Mouse (Mus musculus): ENCODE data around the gene Slc6a5. TPM values are rescaled to one million over a fixed set of nuclear protein-coding genes. Genes with fewer than 3 reads are reported as not detected.

Gene Slc6a5
- polyA plus RNA-seq, 1 experiment from 2014 or later, result not detected

- 44% methylated on average over 9 of the region's 9 CpGs for WGBS
- no peak for ATAC-seq (ENCODE audit: insufficient read depth)
Observed at GRCm38 (mm10) chr7:49902003-49902552, 7.9 kb upstream of the Slc6a5 start.

GRCm38 (mm10) chr7:49907191-49908171 lies 2.5 kb upstream of the Slc6a5 start:
- Histone ChIP-seq H3K9ac (no peak overlapping the region), H3K9me3 (ENCODE audit: low read depth, low read length) (no peaks in the 10 kb centered on the region), H3K36me3 (ENCODE audit: insufficient read depth) (no peaks in the 10 kb centered on the region), H3K4me3 (ENCODE audit: low read depth, low read length) (no peak overlapping the region), H3K4me1 (ENCODE audit: insufficient read depth) (no peaks in the 10 kb centered on the region), H3K4me2 (no peak overlapping the region), H3K27ac (ENCODE audit: low read depth) (no peak overlapping the region), H3K27me3 (ENCODE audit: insufficient read depth, low read length) (peaks cover 82% of the 10 kb centered on the region)
- DNase-seq (peak; percentile 13), ATAC-seq (ENCODE audit: insufficient read depth) (no peak)
- WGBS, result 3% methylated on average over 28 of the region's 28 CpGs
- TF ChIP-seq CTCF (IDR thresholded peaks at IDR 0.05; ENCODE audit: low read depth), result no peak

More at GRCm38 (mm10) chr7:49902003-49902552, 7.9 kb upstream of the Slc6a5 start:
- no peak overlapping the region for H3K4me3 ChIP-seq (ENCODE audit: low read depth, low read length)
- DNase-seq, result no peak
- no peak overlapping the region for H3K9ac ChIP-seq
- no peaks in the 10 kb centered on the region for H3K36me3 ChIP-seq (ENCODE audit: insufficient read depth)
- H3K4me2 ChIP-seq, result no peak overlapping the region
- no peak for TF ChIP-seq CTCF (IDR thresholded peaks at IDR 0.05; ENCODE audit: low read depth)
- no peaks in the 10 kb centered on the region for H3K4me1 ChIP-seq (ENCODE audit: insufficient read depth)
- no peaks in the 10 kb centered on the region for H3K9me3 ChIP-seq (ENCODE audit: low read depth, low read length)
- H3K27ac ChIP-seq (ENCODE audit: low read depth), result no peak overlapping the region
- peaks cover 28% of the 10 kb centered on the region for H3K27me3 ChIP-seq (ENCODE audit: insufficient read depth, low read length)

DNA sequence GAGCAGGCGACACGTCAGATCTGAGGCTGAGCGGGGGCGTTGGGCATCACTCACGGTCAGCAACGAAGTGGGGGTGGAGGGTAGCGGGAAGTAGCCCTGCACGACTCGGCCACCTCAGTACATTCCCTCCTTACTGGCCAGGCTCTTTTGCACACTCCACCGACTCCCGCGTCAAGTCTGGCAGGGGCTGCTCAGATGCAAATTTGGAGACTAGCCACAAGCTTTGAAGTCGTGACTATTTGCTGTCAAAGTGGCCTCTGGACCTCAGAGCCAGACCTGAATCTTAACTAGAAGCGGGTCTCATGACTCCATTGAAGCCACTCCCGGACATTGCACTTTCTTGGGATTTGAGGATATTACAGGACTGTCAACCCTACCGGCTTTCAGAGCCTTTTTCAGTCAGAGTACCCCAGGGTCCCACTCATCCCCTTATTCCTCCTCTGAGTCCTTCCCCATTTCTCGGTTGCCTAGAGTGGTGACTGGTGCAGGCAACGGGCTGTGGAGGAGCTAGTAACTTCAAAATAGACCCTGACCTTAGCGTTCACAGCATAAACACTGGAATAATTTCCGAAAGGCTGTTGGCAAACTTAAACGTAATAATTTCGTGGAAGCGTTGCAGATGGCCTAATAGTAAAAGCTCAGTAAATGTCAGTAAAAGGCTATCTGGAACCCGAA lies 1.6 kb upstream of the Slc6a5 start:
- Histone ChIP-seq H3K4me3 (ENCODE audit: low read depth, low read length) (no peak overlapping the region), H3K4me1 (ENCODE audit: insufficient read depth) (no peaks in the 10 kb centered on the region), H3K4me2 (no peak overlapping the region), H3K9me3 (ENCODE audit: low read depth, low read length) (no peaks in the 10 kb centered on the region), H3K27ac (ENCODE audit: low read depth) (no peak overlapping the region), H3K9ac (no peak overlapping the region), H3K36me3 (ENCODE audit: insufficient read depth) (no peaks in the 10 kb centered on the region), H3K27me3 (ENCODE audit: insufficient read depth, low read length) (peaks cover 91% of the 10 kb centered on the region)
- 1% methylated on average over 24 of the region's 24 CpGs for WGBS
- DNase-seq (no peak), ATAC-seq (ENCODE audit: insufficient read depth) (no peak)
- no peak for TF ChIP-seq CTCF (IDR thresholded peaks at IDR 0.05; ENCODE audit: low read depth)

DNA sequence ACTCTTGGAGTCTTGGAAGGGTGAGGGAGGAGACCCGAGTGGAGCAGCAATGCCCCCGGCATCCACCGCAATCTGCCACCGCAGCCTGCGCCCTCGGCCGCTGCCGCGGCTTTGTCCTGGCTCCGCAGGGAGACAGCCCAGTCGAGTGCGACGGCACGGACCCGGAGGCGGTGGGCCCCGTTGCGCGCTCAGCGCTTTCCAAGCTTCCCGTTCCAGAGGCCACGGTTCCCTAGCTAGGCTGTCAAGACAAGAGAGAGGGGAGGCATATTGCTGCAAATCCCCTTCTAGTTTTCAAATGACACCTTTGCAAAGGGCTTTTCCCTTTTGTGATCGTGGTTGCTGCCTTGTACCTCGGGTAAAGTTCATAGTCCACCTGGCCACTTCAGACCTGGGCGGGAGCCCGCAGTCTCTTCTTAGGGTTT lies 945 bp upstream of the Slc6a5 start:
- Histone ChIP-seq H3K4me3 (ENCODE audit: low read depth, low read length) (no peak overlapping the region), H3K4me1 (ENCODE audit: insufficient read depth) (no peaks in the 10 kb centered on the region), H3K9ac (no peak overlapping the region), H3K27ac (ENCODE audit: low read depth) (no peak overlapping the region), H3K4me2 (no peak overlapping the region), H3K27me3 (ENCODE audit: insufficient read depth, low read length) (peaks cover 98% of the 10 kb centered on the region), H3K9me3 (ENCODE audit: low read depth, low read length) (no peaks in the 10 kb centered on the region), H3K36me3 (ENCODE audit: insufficient read depth) (no peaks in the 10 kb centered on the region)
- ATAC-seq (ENCODE audit: insufficient read depth), result no peak
- no peak for TF ChIP-seq CTCF (IDR thresholded peaks at IDR 0.05; ENCODE audit: low read depth)
- 2% methylated on average over 26 of the region's 26 CpGs for WGBS
- DNase-seq, result no peak

DNA sequence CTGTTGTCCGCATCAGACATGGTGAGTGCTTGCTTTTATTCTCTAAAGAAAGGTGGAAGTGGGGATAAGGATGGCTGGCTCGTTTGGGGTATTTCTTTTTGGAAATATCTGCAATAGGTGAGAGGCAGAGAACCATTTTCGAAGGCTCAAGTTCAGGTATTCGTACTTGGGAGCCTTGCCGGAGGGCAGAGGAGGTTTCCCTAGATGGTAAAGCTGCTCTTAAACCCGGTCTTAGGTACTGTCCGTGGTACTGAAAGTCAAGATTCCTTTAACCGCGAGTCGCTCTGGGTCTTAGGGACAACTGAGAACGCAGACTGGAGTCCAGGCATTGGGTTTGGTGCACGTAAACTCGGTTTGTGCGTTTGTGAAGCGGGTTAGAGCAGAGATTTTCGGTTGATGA lies 415 bp downstream of the Slc6a5 start:
- no peak for TF ChIP-seq CTCF (IDR thresholded peaks at IDR 0.05; ENCODE audit: low read depth)
- ATAC-seq (ENCODE audit: insufficient read depth) (no peak), DNase-seq (peak; percentile 95)
- no peak overlapping the region for H3K4me2 ChIP-seq
- H3K9ac ChIP-seq, result no peak overlapping the region
- WGBS, result under 1% methylated on average over 16 of the region's 16 CpGs
- H3K27ac ChIP-seq (ENCODE audit: low read depth), result no peak overlapping the region
- H3K9me3 ChIP-seq (ENCODE audit: low read depth, low read length), result no peaks in the 10 kb centered on the region
- peaks cover 99% of the 10 kb centered on the region for H3K27me3 ChIP-seq (ENCODE audit: insufficient read depth, low read length)
- H3K4me3 ChIP-seq (ENCODE audit: low read depth, low read length), result no peak overlapping the region
- H3K4me1 ChIP-seq (ENCODE audit: insufficient read depth), result no peaks in the 10 kb centered on the region
- no peaks in the 10 kb centered on the region for H3K36me3 ChIP-seq (ENCODE audit: insufficient read depth)

DNA sequence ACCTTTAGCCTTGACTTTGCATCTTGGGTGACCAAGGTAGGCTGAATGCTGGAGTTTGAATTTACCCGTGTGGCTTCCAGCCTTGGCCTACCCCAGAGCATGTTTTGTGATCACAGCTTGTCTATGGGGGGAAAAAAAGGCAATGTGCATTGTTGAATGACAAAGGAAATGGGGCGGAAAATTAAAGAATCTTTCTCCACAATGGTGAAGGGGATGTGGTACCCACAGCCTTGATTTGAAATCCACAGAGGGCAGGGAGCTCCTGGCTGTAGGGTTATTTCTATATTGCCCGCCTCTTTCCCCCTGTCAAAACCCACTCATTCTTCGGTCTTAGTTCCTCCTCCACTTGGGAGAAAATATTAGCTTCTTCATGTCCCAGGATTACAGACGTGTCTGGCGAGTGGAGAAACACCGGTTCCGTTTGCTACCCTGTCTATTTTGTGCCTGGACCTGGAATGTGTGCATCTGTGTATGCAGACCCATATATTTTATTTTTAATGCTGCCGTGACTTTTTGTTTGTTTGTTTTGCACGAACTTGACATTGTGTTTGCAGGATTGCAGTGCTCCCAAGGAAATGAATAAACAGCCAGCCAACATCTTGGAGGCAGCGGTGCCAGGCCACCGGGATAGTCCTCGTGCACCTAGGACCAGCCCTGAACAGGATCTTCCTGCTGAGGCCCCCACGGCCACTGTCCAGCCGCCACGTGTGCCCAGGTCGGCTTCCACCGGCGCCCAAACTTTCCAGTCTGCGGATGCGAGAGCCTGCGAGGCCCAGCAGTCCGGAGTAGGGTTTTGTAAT lies 1.4 kb downstream of the Slc6a5 start:
- no peak for TF ChIP-seq CTCF (IDR thresholded peaks at IDR 0.05; ENCODE audit: low read depth)
- no peak for ATAC-seq (ENCODE audit: insufficient read depth)
- WGBS, result 5% methylated on average over 23 of the region's 23 CpGs
- Histone ChIP-seq H3K4me2 (no peak overlapping the region), H3K27ac (ENCODE audit: low read depth) (no peak overlapping the region), H3K27me3 (ENCODE audit: insufficient read depth, low read length) (peaks cover 99% of the 10 kb centered on the region), H3K9me3 (ENCODE audit: low read depth, low read length) (no peaks in the 10 kb centered on the region), H3K4me3 (ENCODE audit: low read depth, low read length) (no peak overlapping the region), H3K4me1 (ENCODE audit: insufficient read depth) (no peaks in the 10 kb centered on the region), H3K36me3 (ENCODE audit: insufficient read depth) (no peaks in the 10 kb centered on the region), H3K9ac (no peak overlapping the region)
- no peak for DNase-seq
